Mouse (Mus musculus) CH12.LX (cell line): ENCODE results near the gene Med4.

Source experiments
- CTCF ChIP-seq, 2 experiments: IDR thresholded peaks in 1 of 2; conservative IDR thresholded peaks in 1 of 2; 2 replicates each; pipeline ENCODE4 v1.5.1; 2011 to 2012; ENCODE audit warnings: low read depth in 2 of 2, low read length in 2 of 2, improper control_type of control experiment in 1 of 2, inconsistent platforms in 1 of 2, mild to moderate bottlenecking in 1 of 2, moderate library complexity in 1 of 2
- EP300 ChIP-seq: IDR thresholded peaks from 2 replicates; pipeline ENCODE4 v1.6.1; 2011; ENCODE audit warnings: low read length, improper control_type of control experiment
- MXI1 ChIP-seq: IDR thresholded peaks from 2 replicates; pipeline ENCODE4 v1.6.1; 2011; ENCODE audit warnings: mild to moderate bottlenecking, low read depth, low read length, improper control_type of control experiment
- POLR2A ChIP-seq: IDR thresholded peaks from 2 replicates; pipeline ENCODE4 v1.6.1; 2011; ENCODE audit warnings: low read depth, mild to moderate bottlenecking, improper control_type of control experiment, low read length
- ZC3H11A ChIP-seq: IDR thresholded peaks from 2 replicates; pipeline ENCODE4 v1.6.1; 2012; ENCODE audit warnings: low read depth, mild to moderate bottlenecking, inconsistent platforms, low read length, improper control_type of control experiment

GRCm38 (mm10) chr14:73476361-73476934 is 33.4 kb upstream of the Med4 start:
- no peak for TF ChIP-seq CTCF (conservative IDR thresholded peaks at IDR 0.05 in 1 of 2, IDR thresholded peaks at IDR 0.05 in 1 of 2; ENCODE audit: low read depth in 2 of 2, low read length in 2 of 2)
- TF ChIP-seq ZC3H11A: no peak
- no peak for TF ChIP-seq POLR2A
- no peak for TF ChIP-seq MXI1
- TF ChIP-seq EP300: no peak
